Mouse (Mus musculus): ENCODE data around the gene Tssk3.
"Not testable (repeated sequence)": the region's sequence is repeated elsewhere in the genome, so short reads cannot be mapped to it uniquely, and the experiment has no call there.

Tssk3 gene

DNA sequence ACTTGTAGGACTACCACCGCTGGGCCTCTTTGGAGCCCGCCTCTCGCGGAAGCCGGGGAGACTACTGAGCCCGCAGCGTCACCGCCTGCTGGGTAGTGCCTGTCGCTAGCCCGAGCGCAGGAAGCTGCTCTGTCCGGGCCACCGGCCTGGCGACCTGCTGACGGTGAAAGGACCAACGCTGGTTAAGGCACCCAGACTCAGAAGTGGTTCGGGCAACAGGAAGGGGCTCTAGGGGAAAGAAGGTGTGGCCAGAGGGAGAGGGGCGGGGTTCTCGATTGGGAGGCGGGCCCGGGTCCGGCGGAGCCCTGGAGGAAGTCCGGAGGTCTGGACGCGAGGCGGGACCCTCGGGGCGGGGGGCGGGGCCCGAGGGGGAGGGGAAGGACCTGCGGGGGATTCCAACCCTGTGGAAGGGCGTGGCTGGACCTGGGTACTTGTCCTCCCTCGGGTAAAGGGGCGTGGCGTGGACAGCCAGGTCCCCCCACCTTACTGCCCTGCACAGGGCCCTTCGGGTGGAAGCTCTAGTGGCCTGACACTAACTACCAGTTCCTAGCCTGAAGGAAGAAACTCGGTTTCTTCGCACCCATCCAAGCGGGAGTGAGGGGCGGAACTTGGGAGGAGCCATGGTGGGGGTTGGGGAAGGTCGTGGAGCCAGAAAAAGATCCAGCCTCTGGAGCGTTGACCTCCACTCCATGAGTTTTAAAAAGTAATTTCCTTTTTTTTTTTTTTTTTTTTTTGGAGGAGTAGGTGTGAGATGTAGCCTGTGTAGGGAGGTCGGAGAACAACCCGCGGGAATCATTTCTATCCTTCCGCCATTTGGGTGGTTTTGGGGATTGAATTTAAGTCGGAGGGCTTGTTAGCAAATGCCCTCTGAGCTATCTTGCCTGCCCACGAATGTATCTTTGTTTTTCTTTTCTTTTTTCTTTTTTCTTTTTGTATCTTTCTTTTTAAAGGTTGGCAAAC is 10.1 kb upstream of the Tssk3 start:
- peak; percentile 65 to 74 for DNase-seq (ENCODE audit: low spot score in 2 of 2)

DNA sequence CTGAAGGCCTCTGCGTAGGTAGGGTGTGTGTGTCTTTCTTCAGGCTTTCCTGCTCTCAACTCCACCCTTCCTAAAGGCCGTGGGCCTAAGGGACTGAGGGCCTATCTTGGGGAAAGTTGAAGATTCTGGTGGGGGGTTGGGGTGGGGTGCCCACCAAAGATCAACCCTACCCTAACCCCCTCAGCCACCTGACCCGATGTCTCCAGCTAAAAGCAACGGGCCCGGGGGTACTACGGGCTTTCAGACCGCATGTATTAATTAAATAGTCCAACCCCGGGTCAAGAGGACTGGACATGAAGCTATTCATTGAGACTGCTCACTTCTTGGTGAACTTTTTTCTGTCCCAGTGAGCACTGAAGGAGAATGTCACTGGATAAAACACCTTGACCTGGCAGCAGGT is 9.2 kb upstream of the Tssk3 start:
- DNase-seq (ENCODE audit: low spot score in 2 of 2), result no peak

DNA sequence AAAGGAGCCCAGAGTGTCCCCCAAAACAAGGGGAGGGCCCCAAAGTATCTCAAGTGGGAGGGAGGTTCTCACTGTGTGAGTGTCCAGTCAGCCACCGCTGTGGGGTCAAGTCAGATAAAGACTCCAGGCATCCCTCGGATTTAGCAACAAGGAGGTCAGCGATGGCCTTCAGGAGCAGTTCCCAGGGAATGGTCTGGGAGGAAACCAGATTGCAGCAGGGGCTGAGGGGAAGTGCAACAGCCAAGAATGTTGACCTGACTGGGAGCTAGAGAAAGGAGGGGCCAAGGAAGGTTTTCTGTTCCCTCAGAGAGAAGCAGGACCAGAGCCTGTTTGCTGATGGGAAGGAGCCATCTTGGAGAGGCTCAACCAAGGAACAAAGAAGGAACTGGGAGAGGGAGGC is 8.1 kb upstream of the Tssk3 start:
- DNase-seq (ENCODE audit: low spot score in 2 of 2), result no peak

GRCm38 (mm10) chr4:129496631-129497030 is 5.8 kb upstream of the Tssk3 start:
- DNase-seq (ENCODE audit: low spot score in 2 of 2), result no peak

- DNase-seq (ENCODE audit: low spot score in 2 of 2), result no peak
Observed at GRCm38 (mm10) chr4:129495672-129496562, 5.1 kb upstream of the Tssk3 start.

DNA sequence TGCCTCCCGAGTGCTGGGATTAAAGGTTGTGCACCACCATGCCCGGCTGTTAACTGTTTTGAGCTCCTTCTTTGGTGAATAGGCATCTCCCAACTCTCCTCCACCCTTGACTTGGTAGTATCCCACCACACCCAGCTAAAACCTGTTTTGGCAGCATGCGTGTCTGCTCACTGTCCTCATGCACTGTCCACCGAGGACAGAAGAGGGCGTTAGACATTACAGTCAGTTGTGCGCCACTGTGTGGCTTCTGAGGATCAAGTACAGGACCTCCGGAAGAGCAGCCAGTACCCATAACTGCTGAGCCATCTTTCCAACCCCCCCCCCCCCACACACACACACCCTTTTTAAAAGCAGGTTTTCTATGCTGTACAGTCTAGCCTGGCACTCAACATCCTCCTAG is 3.9 kb upstream of the Tssk3 start:
- no peak for DNase-seq (ENCODE audit: low spot score in 2 of 2)

DNA sequence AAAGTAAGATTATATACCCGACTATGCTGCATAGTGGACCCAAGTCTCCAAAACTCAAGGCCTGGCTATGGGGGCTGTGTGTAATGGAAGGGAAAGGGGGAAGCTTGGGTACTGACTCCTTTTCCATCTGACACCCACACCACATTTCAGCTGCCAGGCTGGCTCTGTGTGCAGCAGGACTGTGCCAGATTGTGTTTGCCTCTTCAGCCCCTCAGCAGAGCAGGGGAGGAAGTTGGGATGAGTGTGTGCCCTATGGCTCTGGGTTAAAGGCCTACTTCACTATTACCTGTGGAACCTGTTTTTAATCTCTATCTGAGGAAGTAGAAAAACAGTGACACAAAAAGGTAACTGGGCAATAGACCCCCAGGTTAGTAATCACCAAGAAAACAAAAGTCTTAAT is 9.7 kb downstream of the Tssk3 start:
- DNase-seq (ENCODE audit: low spot score in 2 of 2), result no peak

GRCm38 (mm10) chr4:129479863-129480262 is 11.0 kb downstream of the Tssk3 start:
- no peak for DNase-seq (ENCODE audit: low spot score in 2 of 2)

DNA sequence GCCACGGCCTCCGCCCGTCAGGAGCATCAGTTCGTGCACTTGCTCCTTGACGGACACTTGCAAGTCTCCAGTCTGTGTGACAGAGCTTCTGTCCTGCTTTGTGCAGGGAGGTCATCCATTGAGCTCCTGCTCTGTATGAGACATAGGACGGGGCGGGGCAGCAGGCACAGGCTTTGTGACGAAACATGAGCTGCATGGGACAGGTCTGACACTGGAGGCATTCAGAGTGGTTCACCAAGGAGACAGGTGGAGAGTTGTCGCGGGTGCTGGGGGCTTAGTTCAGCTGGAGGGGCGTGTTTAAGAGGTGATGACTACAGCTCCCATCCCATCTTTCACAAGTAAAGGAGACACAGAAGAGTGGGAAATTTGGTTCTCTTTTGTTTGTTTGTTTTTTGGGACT is 14.8 kb downstream of the Tssk3 start:
- no peak for DNase-seq (ENCODE audit: low spot score in 2 of 2)

DNA sequence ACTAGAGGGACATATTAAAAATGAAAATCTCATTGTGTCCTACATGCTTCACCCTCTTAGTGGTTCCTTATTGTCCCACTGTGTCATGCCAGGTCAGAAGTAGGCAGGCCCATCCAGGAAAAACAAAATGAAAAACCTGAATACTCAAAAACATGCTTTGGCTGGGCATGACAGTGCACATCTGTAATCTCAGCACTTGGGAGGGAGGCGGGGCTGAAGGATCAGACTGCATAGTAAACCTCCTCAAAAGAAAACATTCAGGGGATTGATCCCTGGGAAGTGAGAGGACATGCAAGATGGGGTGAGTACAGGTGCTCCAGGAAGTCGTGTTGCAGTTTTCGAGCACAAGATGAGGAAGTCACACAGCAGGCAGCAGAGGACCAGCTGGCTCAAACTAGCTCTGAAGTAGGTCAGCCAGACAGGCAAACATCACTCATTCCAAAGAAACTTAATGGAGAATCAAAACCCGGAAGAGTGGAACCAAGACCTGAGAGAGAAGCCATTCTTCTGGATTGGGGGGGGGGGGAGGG is 26.5 kb downstream of the Tssk3 start:
- no peak for DNase-seq (ENCODE audit: low spot score in 2 of 2)

DNA sequence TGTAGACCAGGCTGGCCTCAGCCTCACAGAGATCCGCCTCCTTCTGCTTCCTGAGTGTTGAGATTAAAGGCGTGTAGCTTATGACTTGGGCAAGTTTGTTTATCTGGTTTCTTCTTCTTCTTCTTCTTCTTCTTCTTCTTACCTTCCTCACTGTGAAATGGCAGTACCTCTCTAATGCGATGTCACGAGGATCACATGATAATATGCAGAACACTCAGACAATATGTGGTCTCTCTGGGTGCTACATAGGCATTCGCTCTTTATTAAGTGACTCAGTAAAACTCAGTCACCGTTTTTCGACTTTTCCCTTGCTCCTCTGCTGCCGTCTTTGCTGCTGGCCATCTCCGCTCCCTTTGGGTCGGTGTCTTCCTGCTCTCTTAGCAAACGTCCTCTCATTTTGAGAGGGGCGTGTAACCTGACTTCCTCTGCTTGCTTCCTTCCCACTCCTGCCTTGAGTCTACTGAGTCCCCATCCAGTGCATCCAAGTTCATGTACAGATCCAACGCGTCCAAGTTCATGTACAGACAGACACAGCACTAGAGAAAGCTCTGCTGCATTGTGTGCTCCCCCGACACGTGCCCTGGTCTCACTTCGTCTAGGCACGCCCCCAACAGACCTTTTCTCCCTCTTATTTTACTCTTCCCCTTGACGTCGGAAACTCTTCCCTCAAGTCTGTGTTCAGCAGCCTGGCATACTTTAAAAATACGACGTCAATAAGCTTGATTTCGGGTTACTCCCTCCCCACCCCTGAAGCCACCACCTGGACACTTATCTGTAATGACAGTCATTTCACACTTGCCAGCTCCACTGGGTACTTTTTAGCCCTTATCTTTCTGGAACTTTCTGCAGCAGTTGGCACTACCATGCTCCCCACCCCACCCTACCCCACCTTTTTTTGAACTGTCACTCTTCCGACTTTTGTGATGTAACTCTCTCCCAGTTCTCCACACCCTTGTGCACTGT is 27.4 kb downstream of the Tssk3 start:
- DNase-seq (ENCODE audit: low spot score in 2 of 2), result peak; percentile 25 to 37

- no peak for DNase-seq (ENCODE audit: low spot score in 2 of 2)
Observed at GRCm38 (mm10) chr4:129462118-129462517, 28.7 kb downstream of the Tssk3 start.

GRCm38 (mm10) chr4:129461183-129461960 is 29.4 kb downstream of the Tssk3 start, which contains the start of gene Bsdc1:
Gene Bsdc1 (plus strand): TSS chr4:129461581.
- DNase-seq (ENCODE audit: low spot score in 2 of 2), result peak; percentile 99

DNA sequence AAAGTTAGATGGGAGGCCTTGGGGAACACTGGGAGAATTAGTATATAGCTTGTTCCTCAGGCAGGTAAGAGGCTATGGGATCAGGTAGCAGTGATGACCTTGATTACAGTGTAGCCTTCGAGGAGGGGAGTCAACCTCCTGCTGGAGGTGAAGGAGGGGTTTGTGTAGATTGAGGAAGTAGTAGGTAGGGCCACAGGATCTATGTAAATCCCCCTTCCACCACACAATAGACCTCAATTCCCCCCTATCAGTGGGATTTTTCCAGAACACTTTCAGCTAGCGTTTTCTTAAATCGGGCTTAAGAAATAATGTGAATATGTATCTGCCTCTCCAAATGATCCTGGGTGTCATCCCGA is 30.0 kb downstream of the Tssk3 start:
- DNase-seq (ENCODE audit: low spot score in 2 of 2), result no peak

DNA sequence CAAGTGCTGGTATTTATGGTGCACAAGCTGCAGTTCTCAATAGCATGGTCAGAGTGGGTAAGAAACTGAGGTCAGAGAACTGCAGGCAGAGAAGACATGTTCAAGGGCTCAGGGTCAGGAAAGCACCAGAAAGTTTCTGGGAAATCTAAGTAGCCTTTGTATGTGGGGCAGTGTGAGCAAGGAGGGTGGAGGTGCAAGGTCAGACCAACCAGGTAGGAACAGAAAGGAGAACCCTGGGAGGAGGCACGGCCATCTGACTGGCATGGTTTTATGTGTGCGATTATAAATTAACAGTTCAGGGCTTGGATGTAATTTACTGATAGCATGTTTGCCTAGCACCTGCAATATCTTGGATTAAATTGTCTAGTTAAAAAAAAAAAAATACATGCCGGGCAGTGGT is 31.1 kb downstream of the Tssk3 start:
- DNase-seq (ENCODE audit: low spot score in 2 of 2), result no peak

DNA sequence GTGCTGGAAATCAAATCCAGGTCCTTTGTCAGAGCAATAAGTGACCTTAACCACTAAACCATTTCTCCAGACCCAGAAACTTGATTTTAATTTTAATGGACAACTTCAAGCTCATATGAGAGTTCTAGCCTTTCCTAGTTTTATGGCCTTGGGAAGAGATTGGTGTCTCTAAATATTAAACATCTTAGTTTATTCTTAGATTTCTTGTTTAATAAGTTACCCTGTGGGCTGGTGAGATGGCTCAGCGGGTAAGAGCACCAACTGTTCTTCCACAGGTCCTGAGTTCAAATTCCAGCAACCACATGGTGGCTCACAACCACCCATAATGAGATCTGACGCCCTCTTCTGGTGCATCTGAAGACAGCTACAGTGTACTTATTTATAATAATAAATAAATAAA is 33.5 kb downstream of the Tssk3 start:
- DNase-seq (ENCODE audit: low spot score in 2 of 2), result not testable (repeated sequence)

DNA sequence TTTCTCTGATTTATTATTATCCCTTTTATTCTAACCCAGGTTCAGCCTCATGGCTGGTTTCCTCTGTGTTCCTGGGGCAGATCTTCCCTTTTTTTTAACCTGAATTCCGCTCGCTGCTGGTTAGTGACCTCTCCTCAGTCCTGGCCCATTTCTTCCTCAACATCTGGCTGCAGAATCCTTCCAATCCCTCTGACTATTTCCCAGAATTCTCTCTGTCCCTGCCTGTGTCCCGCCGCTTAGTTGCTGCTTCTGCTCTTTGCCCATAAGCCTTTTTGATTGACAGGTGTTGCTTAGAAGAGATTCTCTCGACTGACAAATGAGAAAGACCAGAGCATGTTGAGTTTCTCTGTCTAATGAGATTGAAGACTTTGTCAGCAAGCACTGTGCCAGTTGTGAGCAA is 34.7 kb downstream of the Tssk3 start:
- no peak for DNase-seq (ENCODE audit: low spot score in 2 of 2)

DNA sequence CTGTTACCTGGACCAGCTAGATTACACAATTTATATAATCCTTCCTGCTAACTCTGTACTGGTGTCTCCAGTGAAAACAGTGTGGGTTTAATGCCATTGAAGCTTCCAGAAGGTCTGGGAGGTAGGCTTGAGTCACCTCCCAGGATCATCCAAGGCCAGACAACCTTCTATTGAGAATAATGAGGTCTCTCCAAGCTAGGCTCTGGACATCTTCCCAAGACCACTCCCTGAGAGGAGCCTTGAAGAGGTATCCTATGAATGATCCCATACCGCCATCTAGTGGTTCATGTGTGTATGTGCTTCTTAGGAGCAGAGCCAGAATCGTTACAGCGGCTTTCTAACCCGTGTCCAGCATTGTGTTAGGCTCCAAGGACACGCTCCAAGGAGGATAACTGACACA is 35.6 kb downstream of the Tssk3 start:
- DNase-seq (ENCODE audit: low spot score in 2 of 2), result peak in 1 of 2 experiments; percentile 55

DNA sequence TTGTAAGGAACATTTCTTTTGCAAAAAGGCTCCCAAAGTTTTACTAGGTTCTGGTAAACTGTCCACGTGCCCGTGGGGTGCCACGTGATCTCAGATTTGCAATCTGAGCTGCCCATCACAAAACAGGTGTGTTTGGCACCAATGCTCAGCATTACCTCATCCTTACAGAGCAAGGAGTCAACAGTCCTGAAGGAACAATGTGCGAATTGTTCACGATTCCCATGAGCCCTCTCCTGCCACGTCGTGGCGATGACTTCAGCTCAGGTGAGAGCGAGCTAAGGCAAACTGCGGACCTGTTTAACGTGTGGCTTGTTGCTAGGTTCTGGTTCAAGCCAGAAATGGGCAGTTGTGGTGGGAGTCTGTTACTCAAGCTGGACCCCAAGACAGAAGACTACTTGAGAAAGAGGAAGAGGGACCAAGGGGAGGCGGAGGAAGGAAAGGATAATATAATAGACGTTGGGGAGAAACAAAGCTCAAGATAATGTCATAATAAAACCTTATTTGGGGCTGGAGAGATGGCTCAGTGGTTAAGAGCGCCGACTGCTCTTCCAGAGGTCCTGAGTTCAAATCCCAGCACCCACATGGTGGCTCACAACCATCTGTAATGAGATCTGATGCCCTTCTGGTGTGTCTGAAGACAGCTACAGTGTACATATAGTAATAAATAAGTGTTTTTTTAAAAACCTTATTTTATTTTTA is 39.2 kb downstream of the Tssk3 start:
- DNase-seq (ENCODE audit: low spot score in 2 of 2), result no peak

DNA sequence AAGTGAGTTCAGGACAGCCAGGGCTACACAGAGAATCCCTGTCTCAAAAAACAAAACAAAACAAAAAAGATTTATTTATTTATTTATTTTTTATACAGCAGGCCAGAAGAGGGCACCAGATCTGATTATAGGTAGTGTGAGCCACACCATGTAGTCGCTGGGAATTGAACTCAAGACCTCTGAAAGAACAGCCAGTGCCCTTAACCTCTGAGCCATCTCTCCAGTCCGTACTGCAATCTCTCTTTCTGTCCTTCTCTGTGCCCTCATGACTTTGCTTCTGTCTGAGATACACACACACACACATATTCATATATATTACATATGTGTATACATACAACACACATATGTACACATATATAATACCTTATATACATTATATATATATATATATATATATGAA is 40.0 kb downstream of the Tssk3 start:
- DNase-seq (ENCODE audit: low spot score in 2 of 2), result no peak

Measured in spleen, postnatal 14 days (tissue).